Mouse (Mus musculus): ENCODE results near the gene Hist1h1e.
A peak's percentile ranks its signal among the peaks of the same experiment; 100 is the strongest.
"Not testable (repeated sequence)": the region's sequence is repeated elsewhere in the genome, so short reads cannot be mapped to it uniquely, and the experiment has no call there.

Hist1h1e gene

GRCm38 (mm10) chr13:23591886-23592285 is 30.5 kb downstream of the Hist1h1e start:
- DNase-seq = not testable (repeated sequence)

- DNase-seq = no peak
Observed at GRCm38 (mm10) chr13:23591206-23591605, 31.2 kb downstream of the Hist1h1e start.

- no peak for DNase-seq
Observed at GRCm38 (mm10) chr13:23586940-23587225, 35.5 kb downstream of the Hist1h1e start.

- DNase-seq = no peak
Observed at GRCm38 (mm10) chr13:23586099-23586939, 36.0 kb downstream of the Hist1h1e start.

- peak; percentile 59 for DNase-seq
Observed at GRCm38 (mm10) chr13:23585442-23586098, 36.8 kb downstream of the Hist1h1e start.

GRCm38 (mm10) chr13:23585029-23585441 is 37.3 kb downstream of the Hist1h1e start:
- peak; percentile 70 for DNase-seq

GRCm38 (mm10) chr13:23584331-23584730 is 38.0 kb downstream of the Hist1h1e start:
- no peak for DNase-seq

- no peak for DNase-seq
Observed at GRCm38 (mm10) chr13:23583387-23584068, 38.8 kb downstream of the Hist1h1e start.

GRCm38 (mm10) chr13:23582219-23583056 is 39.9 kb downstream of the Hist1h1e start:
- DNase-seq = no peak

GRCm38 (mm10) chr13:23581408-23582218 is 40.7 kb downstream of the Hist1h1e start, which contains the start of gene Hist1h4d:
TSS of gene Hist1h4d (plus strand) at chr13:23581598.
- DNase-seq = peak; percentile 95

GRCm38 (mm10) chr13:23577835-23578234 is 44.5 kb downstream of the Hist1h1e start:
- no peak for DNase-seq

GRCm38 (mm10) chr13:23576906-23577639 is 45.3 kb downstream of the Hist1h1e start:
- DNase-seq = no peak

GRCm38 (mm10) chr13:23576351-23576881 is 45.9 kb downstream of the Hist1h1e start:
- no peak for DNase-seq

- not testable (repeated sequence) for DNase-seq
Observed at GRCm38 (mm10) chr13:23575864-23576313, 46.5 kb downstream of the Hist1h1e start.

- peak; percentile 60 for DNase-seq
Observed at GRCm38 (mm10) chr13:23575271-23575851, 47.0 kb downstream of the Hist1h1e start, which contains the start of gene Hist1h3d. TSS of gene Hist1h3d (plus strand) at chr13:23575763.

- not testable (repeated sequence) for DNase-seq
Observed at GRCm38 (mm10) chr13:23574546-23575170, 47.7 kb downstream of the Hist1h1e start.

- DNase-seq = peak; percentile 88
Observed at GRCm38 (mm10) chr13:23573898-23574524, 48.3 kb downstream of the Hist1h1e start, which contains the start of the genes Hist1h2bf and Hist1h2ad. TSS of gene Hist1h2bf (minus strand) at chr13:23574196. TSS of gene Hist1h2ad (plus strand) at chr13:23574381.

GRCm38 (mm10) chr13:23573034-23573897 is 49.1 kb downstream of the Hist1h1e start:
- not testable (repeated sequence) for DNase-seq

All from right cerebral cortex, postnatal 25 days (tissue).